Comparison of ENCODE assay signal across 20 mouse cellular contexts in genomic region chr1:65041837-65042236, GRCm38 (mm10). TPM values are rescaled to one million over a fixed set of nuclear protein-coding genes. Genes with fewer than 3 reads are reported as not detected.
"Had no signal": no experiment of that assay in that cellular context is flagged by ENCODE, and none has a peak within 500 bp of the region (broad histone marks: within the 10 kb centered on the region; RNA-seq: fewer than 3 reads in every experiment).

No protein-coding gene starts in this region.

- H3K4me1 ChIP-seq: limb, embryonic 13.5 days; midbrain, embryonic 15.5 days; neural tube, embryonic 12.5 days had no signal

- H3K27me3 ChIP-seq: limb, embryonic 13.5 days; midbrain, embryonic 15.5 days; neural tube, embryonic 12.5 days had no signal

- H3K9me3 ChIP-seq: limb, embryonic 13.5 days; megakaryocyte, embryonic 14.5 days; midbrain, embryonic 15.5 days; neural tube, embryonic 12.5 days had no signal

- H3K4me3 ChIP-seq: layer of hippocampus, adult 2 months; limb, embryonic 13.5 days; megakaryocyte, embryonic 14.5 days; midbrain, embryonic 15.5 days; neural tube, embryonic 12.5 days had no signal

- H3K36me3 ChIP-seq: limb, embryonic 13.5 days; midbrain, embryonic 15.5 days; neural tube, embryonic 12.5 days had no signal

- H3K27ac ChIP-seq: layer of hippocampus, adult 2 months; limb, embryonic 13.5 days; liver, embryonic 14.5 days; midbrain, embryonic 15.5 days; neural tube, embryonic 12.5 days; stomach, postnatal 0 days had no signal

- H3K4me2 ChIP-seq: limb, embryonic 13.5 days; midbrain, embryonic 11.5 days; midbrain, embryonic 15.5 days; neural tube, embryonic 12.5 days had no signal

- H3K9ac ChIP-seq: limb, embryonic 13.5 days; liver, embryonic 14.5 days; midbrain, embryonic 15.5 days; neural tube, embryonic 12.5 days had no signal

- DNase-seq: kidney, postnatal 10 days; kidney, postnatal 4 days; left cerebral cortex, postnatal 4 days; lung, postnatal 4 days; thymus, adult 2 months; thymus, postnatal 36 days had no signal

RNA-seq across cellular contexts. Expression of gene Cryge, which starts 9.1 kb away (rescaled TPM):
- total RNA-seq: layer of hippocampus, adult 2 months; layer of hippocampus, postnatal 10 days; left cerebral cortex, postnatal 4 days; liver, adult 2 months; monocyte, adult 5-6 weeks; neutrophil, adult 5-6 weeks had no signal
- polyA plus RNA-seq: kidney, embryonic 14.5 days; limb, embryonic 13.5 days; liver, adult 2 months; liver, embryonic 14.5 days; lung, embryonic 16.5 days; midbrain, embryonic 15.5 days; neural tube, embryonic 12.5 days; stomach, postnatal 0 days; thymus, adult 2 months had no signal

RNA-seq across cellular contexts. Expression of gene Akr1cl, which starts 9.3 kb away (rescaled TPM):
- total RNA-seq: layer of hippocampus, adult 2 months; layer of hippocampus, postnatal 10 days; left cerebral cortex, postnatal 4 days; monocyte, adult 5-6 weeks; neutrophil, adult 5-6 weeks had no signal
- polyA plus RNA-seq: kidney, embryonic 14.5 days; liver, adult 2 months; midbrain, embryonic 15.5 days; neural tube, embryonic 12.5 days; stomach, postnatal 0 days had no signal

RNA-seq across cellular contexts. Expression of gene Crygd, which starts 21.4 kb away (rescaled TPM):
- total RNA-seq: layer of hippocampus, adult 2 months; layer of hippocampus, postnatal 10 days; left cerebral cortex, postnatal 4 days; liver, adult 2 months; monocyte, adult 5-6 weeks; neutrophil, adult 5-6 weeks had no signal
- polyA plus RNA-seq: kidney, embryonic 14.5 days; limb, embryonic 13.5 days; liver, adult 2 months; liver, embryonic 14.5 days; lung, embryonic 16.5 days; midbrain, embryonic 11.5 days; midbrain, embryonic 15.5 days; neural tube, embryonic 12.5 days; stomach, postnatal 0 days; thymus, adult 2 months had no signal

RNA-seq across cellular contexts. Expression of gene Crygc, which starts 31.7 kb away (rescaled TPM):
- total RNA-seq: layer of hippocampus, adult 2 months; layer of hippocampus, postnatal 10 days; left cerebral cortex, postnatal 4 days; liver, adult 2 months; monocyte, adult 5-6 weeks; neutrophil, adult 5-6 weeks had no signal
- polyA plus RNA-seq: kidney, embryonic 14.5 days; limb, embryonic 13.5 days; liver, adult 2 months; liver, embryonic 14.5 days; lung, embryonic 16.5 days; midbrain, embryonic 11.5 days; midbrain, embryonic 15.5 days; neural tube, embryonic 12.5 days; stomach, postnatal 0 days had no signal

RNA-seq across cellular contexts. Expression of gene Crygb, which starts 40.3 kb away (rescaled TPM):
- total RNA-seq: layer of hippocampus, adult 2 months; layer of hippocampus, postnatal 10 days; left cerebral cortex, postnatal 4 days; liver, adult 2 months; monocyte, adult 5-6 weeks; neutrophil, adult 5-6 weeks had no signal
- polyA plus RNA-seq: kidney, embryonic 14.5 days; liver, adult 2 months; liver, embryonic 14.5 days; lung, embryonic 16.5 days; midbrain, embryonic 11.5 days; midbrain, embryonic 15.5 days; neural tube, embryonic 12.5 days; stomach, postnatal 0 days; thymus, adult 2 months had no signal
